Mouse (Mus musculus): ENCODE results near the gene Dennd1b.
A peak's percentile ranks its signal among the peaks of the same experiment; 100 is the strongest.

The Dennd1b gene

GRCm38 (mm10) chr1:139015118-139015788, 52.0 kb downstream of the Dennd1b start:
- no peak for DNase-seq (ENCODE audit: low spot score in 2 of 2)

- no peak for DNase-seq (ENCODE audit: low spot score in 2 of 2)
Observed at GRCm38 (mm10) chr1:139021298-139021697, 58.1 kb downstream of the Dennd1b start.

GRCm38 (mm10) chr1:139025882-139026645, 62.8 kb downstream of the Dennd1b start:
- DNase-seq (ENCODE audit: low spot score in 2 of 2) = no peak

GRCm38 (mm10) chr1:139029521-139029920, 66.3 kb downstream of the Dennd1b start:
- no peak for DNase-seq (ENCODE audit: low spot score in 2 of 2)

GRCm38 (mm10) chr1:139032411-139032810, 69.2 kb downstream of the Dennd1b start:
- DNase-seq (ENCODE audit: low spot score in 2 of 2) = no peak

- no peak for DNase-seq (ENCODE audit: low spot score in 2 of 2)
Observed at GRCm38 (mm10) chr1:139035141-139035540, 71.9 kb downstream of the Dennd1b start.

GRCm38 (mm10) chr1:139036302-139036701, 73.1 kb downstream of the Dennd1b start:
- DNase-seq (ENCODE audit: low spot score in 2 of 2) = no peak

- no peak for DNase-seq (ENCODE audit: low spot score in 2 of 2)
Observed at GRCm38 (mm10) chr1:139036768-139037507, 73.7 kb downstream of the Dennd1b start.

GRCm38 (mm10) chr1:139038074-139038473, 74.8 kb downstream of the Dennd1b start:
- no peak for DNase-seq (ENCODE audit: low spot score in 2 of 2)

- no peak for DNase-seq (ENCODE audit: low spot score in 2 of 2)
Observed at GRCm38 (mm10) chr1:139038620-139039019, 75.4 kb downstream of the Dennd1b start.

GRCm38 (mm10) chr1:139039529-139040230, 76.4 kb downstream of the Dennd1b start:
- no peak for DNase-seq (ENCODE audit: low spot score in 2 of 2)

- DNase-seq (ENCODE audit: low spot score in 2 of 2) = no peak
Observed at GRCm38 (mm10) chr1:139049075-139049474, 85.8 kb downstream of the Dennd1b start.

- no peak for DNase-seq (ENCODE audit: low spot score in 2 of 2)
Observed at GRCm38 (mm10) chr1:139049881-139050472, 86.7 kb downstream of the Dennd1b start.

- DNase-seq (ENCODE audit: low spot score in 2 of 2) = no peak
Observed at GRCm38 (mm10) chr1:139053003-139053402, 89.8 kb downstream of the Dennd1b start.

GRCm38 (mm10) chr1:139060301-139060700, 97.1 kb downstream of the Dennd1b start:
- no peak for DNase-seq (ENCODE audit: low spot score in 2 of 2)

- DNase-seq (ENCODE audit: low spot score in 2 of 2) = no peak
Observed at GRCm38 (mm10) chr1:139064711-139065110, 101.5 kb downstream of the Dennd1b start.

- DNase-seq (ENCODE audit: low spot score in 2 of 2) = peak in 1 of 2 experiments; percentile 54
Observed at GRCm38 (mm10) chr1:139067210-139067609, 104.0 kb downstream of the Dennd1b start.

GRCm38 (mm10) chr1:139071015-139071414, 107.8 kb downstream of the Dennd1b start:
- no peak for DNase-seq (ENCODE audit: low spot score in 2 of 2)

- no peak for DNase-seq (ENCODE audit: low spot score in 2 of 2)
Observed at GRCm38 (mm10) chr1:139075671-139076070, 112.4 kb downstream of the Dennd1b start.

GRCm38 (mm10) chr1:139077989-139078388, 114.8 kb downstream of the Dennd1b start:
- no peak for DNase-seq (ENCODE audit: low spot score in 2 of 2)

- no peak for DNase-seq (ENCODE audit: low spot score in 2 of 2)
Observed at GRCm38 (mm10) chr1:139079000-139079399, 115.8 kb downstream of the Dennd1b start.
